16 mouse cellular contexts compared by ENCODE assay signal in genomic region chr2:45356021-45356420, GRCm38 (mm10).
"Had no signal": no experiment of that assay in that cellular context is flagged by ENCODE, and none has a peak within 500 bp of the region (broad histone marks: within the 10 kb centered on the region; RNA-seq: fewer than 3 reads in every experiment).

No protein-coding gene starts in this region.

- H3K27ac ChIP-seq: limb, embryonic 12.5 days; liver, embryonic 13.5 days; lung, embryonic 15.5 days; macrophage; midbrain, embryonic 12.5 days; neural tube, embryonic 15.5 days had no signal

- H3K36me3 ChIP-seq: limb, embryonic 12.5 days; liver, embryonic 13.5 days; lung, embryonic 15.5 days; midbrain, embryonic 12.5 days; neural tube, embryonic 15.5 days had no signal

- H3K4me3 ChIP-seq: limb, embryonic 12.5 days; liver, embryonic 13.5 days; lung, embryonic 15.5 days; megakaryocyte, embryonic 14.5 days; midbrain, embryonic 12.5 days; myocyte; neural tube, embryonic 15.5 days had no signal

- H3K4me2 ChIP-seq: limb, embryonic 12.5 days; liver, embryonic 13.5 days; lung, embryonic 15.5 days; midbrain, embryonic 12.5 days; neural tube, embryonic 15.5 days had no signal

- H3K4me1 ChIP-seq: limb, embryonic 12.5 days; lung, embryonic 15.5 days; midbrain, embryonic 12.5 days; neural tube, embryonic 15.5 days had no signal

- H3K27me3 ChIP-seq: limb, embryonic 12.5 days; liver, embryonic 13.5 days; lung, embryonic 15.5 days; megakaryocyte, embryonic 14.5 days; midbrain, embryonic 12.5 days; neural tube, embryonic 15.5 days had no signal

- H3K9ac ChIP-seq: limb, embryonic 12.5 days; liver, embryonic 13.5 days; liver, postnatal 0 days; lung, embryonic 15.5 days; midbrain, embryonic 12.5 days; neural tube, embryonic 15.5 days had no signal

- DNase-seq: kidney, postnatal 14 days; liver; liver, embryonic 13.5 days; liver, postnatal 0 days; lung, postnatal 14 days; right cerebral cortex, postnatal 4 days; spleen, adult 18-20 months; thymus, adult 18-20 months; thymus, postnatal 14 days had no signal

- H3K9me3 ChIP-seq: limb, embryonic 12.5 days; liver, embryonic 13.5 days; lung, embryonic 15.5 days; megakaryocyte, embryonic 14.5 days; midbrain, embryonic 12.5 days; neural tube, embryonic 15.5 days had no signal

- ATAC-seq: liver, postnatal 0 days had no signal
